Mouse (Mus musculus): ENCODE measurements around the gene AI661453. TPM values are rescaled to one million over a fixed set of nuclear protein-coding genes. Genes with fewer than 3 reads are reported as not detected.
"Not testable (repeated sequence)": the region's sequence is repeated elsewhere in the genome, so short reads cannot be mapped to it uniquely, and the experiment has no call there.

The AI661453 gene
- total RNA-seq, 4 experiments from 2014 or later = 0.83 to 1.2 (median 0.99) TPM

DNA sequence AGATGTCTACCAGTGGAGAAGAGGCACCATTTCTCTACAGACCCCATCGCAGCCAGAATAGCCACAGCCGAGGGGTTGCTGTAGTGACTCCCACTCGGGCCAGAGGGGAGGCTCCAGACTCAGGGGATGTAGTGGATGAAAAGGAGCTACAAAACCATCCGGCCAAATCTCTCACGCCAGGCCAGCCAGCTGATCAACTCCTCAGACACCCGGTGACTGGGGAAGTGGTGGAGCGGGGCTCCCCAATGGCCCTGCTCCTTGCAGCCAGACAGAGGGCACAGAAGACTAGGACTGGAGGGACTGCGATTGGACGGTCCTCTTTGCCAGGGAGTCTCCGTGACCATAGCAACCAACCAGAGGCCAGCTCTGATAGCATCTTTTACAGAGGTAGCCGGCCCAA is 31.2 kb downstream of the AI661453 start:
- no peak for DNase-seq

DNA sequence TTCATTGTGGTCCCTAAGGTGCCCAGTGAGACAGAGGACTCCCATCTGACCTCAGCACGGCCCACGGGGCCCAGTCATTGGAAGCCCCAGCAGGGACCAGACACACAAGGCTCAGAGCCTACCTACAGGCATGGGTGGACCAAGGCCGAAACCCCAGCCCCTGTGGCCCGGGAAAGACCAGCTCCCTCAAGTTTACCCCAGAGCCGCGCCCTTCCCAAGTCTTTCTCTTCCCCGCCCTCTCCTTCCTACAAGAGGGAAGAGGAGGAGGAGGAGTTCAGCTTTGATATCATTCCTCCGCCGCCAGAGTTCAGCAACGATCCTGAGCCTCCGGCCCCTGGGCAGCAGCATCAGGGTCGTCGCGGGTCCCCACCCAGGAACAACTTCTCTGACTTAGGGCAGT is 31.6 kb downstream of the AI661453 start:
- no peak for DNase-seq

GRCm38 (mm10) chr17:47468466-47468865 is 32.1 kb downstream of the AI661453 start:
- DNase-seq = no peak

DNA sequence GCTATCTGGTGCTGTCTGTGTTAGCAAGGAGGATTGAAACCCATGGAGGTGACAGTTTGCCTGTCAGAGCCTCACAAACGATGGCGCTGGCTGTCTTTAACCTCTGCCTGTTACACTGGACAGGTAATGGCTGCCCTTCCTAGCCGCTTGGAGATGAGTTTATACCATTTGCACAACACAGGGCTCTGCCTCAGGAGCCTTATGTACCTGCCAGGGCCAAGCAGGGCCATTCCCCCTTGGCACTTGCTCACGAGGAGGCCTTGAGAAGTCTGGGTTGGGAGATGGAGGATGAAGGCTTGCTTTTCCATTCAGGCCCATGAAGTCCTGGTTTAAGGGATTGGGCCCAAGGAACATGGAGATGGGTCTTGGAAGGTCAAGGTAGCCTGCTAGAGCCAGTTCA is 33.2 kb downstream of the AI661453 start:
- DNase-seq = no peak

DNA sequence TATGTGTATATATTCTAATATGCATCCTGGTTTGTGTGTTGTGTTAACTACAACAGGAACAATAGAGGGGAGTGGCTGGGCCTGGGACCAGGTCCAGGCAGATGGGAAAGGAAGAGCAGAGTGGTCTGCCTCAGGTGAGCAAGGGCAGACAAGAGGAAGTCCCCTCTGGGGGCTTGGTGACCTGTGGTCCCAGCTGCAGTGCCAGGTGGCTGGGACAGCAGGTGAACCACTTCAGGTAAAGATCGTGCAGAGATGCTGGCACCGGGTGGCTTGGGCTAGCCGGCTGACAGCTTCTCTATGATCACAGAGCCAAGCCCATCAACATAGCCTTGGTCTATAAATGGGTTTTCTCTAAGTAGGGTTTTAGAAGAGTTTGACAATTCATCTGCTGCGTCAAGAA is 33.7 kb downstream of the AI661453 start:
- DNase-seq = no peak

GRCm38 (mm10) chr17:47470686-47471085 is 34.3 kb downstream of the AI661453 start:
- no peak for DNase-seq

- no peak for DNase-seq
Observed at GRCm38 (mm10) chr17:47472435-47473350, 36.3 kb downstream of the AI661453 start.

GRCm38 (mm10) chr17:47473434-47473974 is 37.1 kb downstream of the AI661453 start:
- DNase-seq = no peak

- DNase-seq = no peak
Observed at GRCm38 (mm10) chr17:47474250-47474649, 37.8 kb downstream of the AI661453 start.

DNA sequence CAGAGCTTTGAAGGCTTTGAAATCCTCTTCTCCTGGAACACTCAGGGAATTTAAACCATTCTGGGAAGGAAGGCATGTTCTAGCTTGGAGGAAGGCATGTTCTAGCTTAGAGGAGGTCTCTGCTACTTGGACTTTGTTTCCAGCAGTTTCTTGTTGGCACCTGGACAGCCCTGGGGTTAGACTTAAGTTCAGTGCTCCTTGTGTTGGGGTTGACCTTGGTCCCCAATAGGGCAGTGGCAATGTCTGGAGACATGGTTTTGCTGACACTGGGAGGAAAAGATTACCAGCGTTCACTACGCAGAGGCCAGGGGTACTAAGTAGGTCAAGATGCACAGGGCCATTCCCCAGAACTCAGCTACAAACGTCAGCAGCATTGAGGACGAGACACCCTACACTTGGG is 38.8 kb downstream of the AI661453 start:
- DNase-seq = no peak

DNA sequence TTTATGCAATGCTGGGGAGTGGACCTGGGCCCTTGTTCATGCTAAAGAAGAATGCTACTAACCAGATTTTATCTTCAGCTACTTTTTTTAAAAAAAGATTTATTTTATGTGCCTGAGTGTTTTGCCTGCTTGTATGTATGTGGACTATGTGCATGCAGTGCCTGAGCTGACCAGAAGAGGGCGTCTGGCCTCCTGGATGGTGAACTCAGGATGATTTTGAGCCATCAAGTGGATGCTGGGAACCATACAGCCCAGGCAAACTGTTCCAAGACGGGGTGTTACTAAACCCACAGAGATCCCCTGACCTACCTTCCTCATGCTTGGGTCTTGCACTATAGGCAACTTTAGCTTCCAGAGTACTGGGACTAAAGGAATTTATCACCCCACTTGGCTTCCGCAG is 39.3 kb downstream of the AI661453 start:
- DNase-seq = no peak

DNA sequence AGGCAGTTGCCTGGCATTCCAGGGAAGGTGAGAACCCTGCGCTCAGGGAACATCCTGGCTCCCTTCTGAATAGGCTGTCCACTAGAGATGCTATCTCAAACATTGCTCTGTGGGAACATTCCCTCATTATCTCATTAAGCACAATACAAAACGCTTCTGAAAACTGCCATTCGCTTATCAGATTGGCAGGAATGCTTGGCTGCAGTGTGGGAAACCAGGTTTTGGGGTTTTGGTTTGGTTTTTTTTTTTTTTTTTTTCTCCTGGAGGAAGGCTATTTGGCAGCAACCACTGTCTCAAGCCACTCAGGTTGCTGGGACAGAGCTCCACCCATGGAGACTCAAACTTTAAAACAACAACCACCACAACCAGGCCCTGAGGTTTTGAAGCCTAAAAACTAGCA is 43.5 kb downstream of the AI661453 start:
- DNase-seq = no peak

- DNase-seq = no peak
Observed at GRCm38 (mm10) chr17:47482401-47482800, 46.0 kb downstream of the AI661453 start.

GRCm38 (mm10) chr17:47484241-47484921 is 48.0 kb downstream of the AI661453 start:
- DNase-seq = no peak

- DNase-seq = no peak
Observed at GRCm38 (mm10) chr17:47484993-47485392, 48.6 kb downstream of the AI661453 start.

GRCm38 (mm10) chr17:47485791-47486190 is 49.4 kb downstream of the AI661453 start:
- DNase-seq = no peak

DNA sequence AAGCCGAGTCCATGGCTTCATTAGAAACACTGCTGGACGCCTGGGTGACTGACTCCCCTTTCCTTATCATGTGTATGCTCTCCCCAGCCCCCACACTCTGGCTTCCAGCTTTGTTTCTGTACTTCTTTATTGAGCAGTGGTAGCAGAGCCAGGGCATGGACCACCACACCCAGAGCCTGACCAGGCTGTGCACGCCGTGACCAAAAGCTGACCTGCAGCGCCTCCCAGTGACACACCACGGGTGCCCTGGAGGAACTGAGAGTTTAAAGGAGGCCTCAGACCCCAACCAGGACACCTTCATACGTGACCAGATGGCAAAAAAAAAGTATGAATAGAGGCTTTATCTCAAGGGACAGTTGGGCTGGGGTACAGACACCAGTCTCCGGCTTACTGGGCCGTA is 54.4 kb downstream of the AI661453 start:
- no peak for DNase-seq

DNA sequence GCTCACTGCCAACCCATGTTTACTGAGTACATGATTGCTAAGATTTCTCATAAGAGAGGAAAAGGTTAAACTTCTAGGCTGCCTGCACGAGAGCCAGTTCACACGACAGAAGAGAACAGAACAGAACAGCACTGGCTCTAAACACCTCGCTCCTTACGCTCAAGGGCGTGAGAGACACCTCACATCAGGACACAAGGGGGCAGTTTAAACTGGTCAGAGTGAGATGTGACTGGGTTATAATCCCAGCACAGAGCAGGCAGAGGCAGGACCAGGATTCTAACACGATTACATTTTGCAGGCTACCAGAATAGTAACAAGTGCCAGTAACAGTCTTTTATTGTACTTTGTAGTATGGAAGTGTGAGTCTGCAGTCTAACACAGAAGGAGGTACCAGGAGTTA is 56.3 kb downstream of the AI661453 start:
- no peak for DNase-seq

DNA sequence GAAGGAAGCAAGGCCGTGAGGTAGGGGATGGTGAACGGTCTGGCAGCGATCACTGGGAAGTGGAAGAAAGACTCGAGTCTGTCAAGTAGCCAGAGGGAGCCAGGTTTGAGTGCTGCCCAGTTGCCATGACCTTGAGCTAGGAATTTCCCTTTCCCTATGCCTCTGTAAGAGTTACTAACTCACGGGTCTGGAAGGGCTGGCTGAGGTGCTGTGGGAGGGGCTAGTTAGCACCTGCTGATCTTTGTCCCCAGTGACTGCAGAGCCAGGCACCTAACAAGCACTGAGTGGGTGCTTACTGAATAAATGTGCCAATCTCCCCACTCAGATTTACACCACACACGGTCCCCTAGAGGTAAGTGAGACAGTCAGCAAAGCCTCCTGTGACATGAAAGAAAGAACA is 57.2 kb downstream of the AI661453 start:
- no peak for DNase-seq

DNA sequence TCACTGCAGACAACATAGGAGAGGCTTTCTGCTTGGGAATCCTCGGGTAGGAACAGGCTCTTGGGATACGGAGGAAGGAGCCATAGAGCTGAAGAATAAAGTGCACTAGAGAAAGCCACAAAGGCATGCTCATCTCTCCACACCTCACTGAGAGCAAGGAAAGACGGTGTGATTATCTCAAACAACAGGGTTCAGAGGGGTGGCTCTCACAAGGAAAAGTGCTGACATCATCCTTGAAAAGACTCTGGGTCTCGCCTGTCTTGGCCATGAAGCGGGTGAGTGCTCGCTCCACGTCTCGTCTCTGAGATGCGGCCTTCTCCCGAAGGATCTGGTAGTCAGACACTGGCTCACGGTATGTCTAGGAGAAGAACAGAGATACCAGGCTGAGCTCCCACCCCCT is 57.7 kb downstream of the AI661453 start:
- no peak for DNase-seq

DNA sequence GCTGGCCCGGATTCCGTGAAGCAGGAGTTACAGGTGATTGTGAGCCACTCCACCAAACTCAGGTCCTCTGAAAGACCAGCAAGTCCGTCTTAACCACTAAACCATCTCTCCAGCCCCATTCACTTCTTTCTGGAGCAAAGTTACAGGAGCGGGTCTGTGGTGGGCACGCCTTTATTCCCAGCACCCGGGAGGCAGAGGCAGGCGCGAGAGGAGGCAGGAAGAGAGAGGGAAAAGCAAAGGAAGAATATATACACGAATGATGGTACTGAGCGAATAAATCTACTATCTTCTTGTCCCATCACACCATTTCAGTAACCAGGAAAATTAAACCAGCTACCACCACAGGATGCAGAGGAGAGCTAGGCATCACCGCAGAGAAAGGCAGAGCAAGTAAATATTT is 65.1 kb downstream of the AI661453 start:
- DNase-seq = no peak

- peak; percentile 91 for DNase-seq
Observed at GRCm38 (mm10) chr17:47501946-47502706, 65.7 kb downstream of the AI661453 start, which contains the start of gene Taf8. Gene Taf8, minus strand, starts transcription at chr17:47502292.

- DNase-seq = not testable (repeated sequence)
Observed at GRCm38 (mm10) chr17:47502707-47503045, 66.3 kb downstream of the AI661453 start.

Data from adrenal gland, adult 8-10 months (tissue).